Mouse (Mus musculus) lung, postnatal 36 days (tissue): ENCODE measurements at regions not wholly inside any gene's neighbourhood (a gene's known extent, or its start where the extent isn't known, plus 50 kb on each side); places are given as distances from the start of the nearest gene placed in this dataset.

Experiments used
- DNase-seq: peaks from one replicate; pipeline ENCODE4 v3.0.0; 2022; ENCODE audit warnings: mixed read lengths

DNA sequence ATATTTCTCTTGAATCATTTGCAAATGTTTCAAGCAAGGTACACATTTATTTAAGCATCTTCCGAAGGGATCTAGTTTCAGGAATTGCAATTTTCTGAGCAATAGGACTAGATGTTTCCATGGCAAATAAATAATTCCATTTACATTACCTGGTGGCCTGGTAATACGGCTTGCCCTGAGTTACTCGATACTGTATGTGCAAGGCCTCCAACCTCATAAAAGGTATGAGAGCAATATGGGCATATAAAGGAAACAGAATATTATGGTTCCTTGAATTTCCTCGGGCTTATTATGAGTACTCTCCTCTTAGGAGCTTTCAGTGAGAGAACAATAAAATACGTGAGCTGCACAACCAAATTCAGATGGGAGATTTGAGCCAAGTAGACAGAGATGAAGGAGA is 81.4 kb upstream of the Gm9972 start:
- DNase-seq = no peak

DNA sequence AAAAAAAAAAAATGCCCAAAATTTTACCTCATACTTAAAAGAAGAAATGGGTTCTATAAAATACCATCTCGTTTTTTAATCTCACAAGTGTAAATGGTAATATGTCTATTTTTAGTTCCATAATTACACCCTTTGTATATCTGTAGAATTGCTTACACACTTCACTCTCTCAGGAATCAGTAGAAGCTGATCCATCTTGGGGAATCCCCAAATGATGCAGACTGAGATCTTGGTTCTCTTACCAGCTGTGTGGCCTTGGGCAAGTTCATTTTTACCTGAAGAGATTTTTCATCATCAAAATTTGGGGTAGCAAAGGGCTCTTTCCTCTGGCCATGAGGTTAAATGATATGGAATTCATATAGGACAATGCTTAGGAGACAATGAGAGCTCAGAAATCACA is 69.8 kb upstream of the Gm9972 start:
- no peak for DNase-seq

GRCm38 (mm10) chr11:42978245-42978644 is 57.3 kb upstream of the Gm9972 start:
- no peak for DNase-seq
